Mouse (Mus musculus) G1E (cell line): Measurements from ENCODE around the gene St3gal4.

ENCODE experiments used
- CTCF ChIP-seq: IDR thresholded peaks from 2 replicates; pipeline ENCODE4 v1.5.1; 2012; ENCODE audit warnings: low read depth, low read length, inconsistent platforms, mixed read lengths
- GATA1 ChIP-seq: IDR thresholded peaks from 2 replicates; pipeline ENCODE4 v1.6.1; 2012; ENCODE audit warnings: borderline replicate concordance, low read length, inconsistent platforms, mixed read lengths
- GATA2 ChIP-seq: IDR thresholded peaks from 2 replicates; pipeline ENCODE4 v1.6.1; 2012; ENCODE audit warnings: low read depth, low read length, inconsistent platforms, borderline replicate concordance
- POLR2AphosphoS5 ChIP-seq: IDR thresholded peaks from 2 replicates; pipeline ENCODE4 v1.6.1; 2012; ENCODE audit warnings: low read depth, low read length, inconsistent platforms; ENCODE audit not compliant: insufficient replicate concordance
- TAL1 ChIP-seq: conservative IDR thresholded peaks from 2 replicates; pipeline ENCODE4 v1.6.1; 2012; ENCODE audit warnings: low read depth, low read length, inconsistent platforms, mixed read lengths

DNA sequence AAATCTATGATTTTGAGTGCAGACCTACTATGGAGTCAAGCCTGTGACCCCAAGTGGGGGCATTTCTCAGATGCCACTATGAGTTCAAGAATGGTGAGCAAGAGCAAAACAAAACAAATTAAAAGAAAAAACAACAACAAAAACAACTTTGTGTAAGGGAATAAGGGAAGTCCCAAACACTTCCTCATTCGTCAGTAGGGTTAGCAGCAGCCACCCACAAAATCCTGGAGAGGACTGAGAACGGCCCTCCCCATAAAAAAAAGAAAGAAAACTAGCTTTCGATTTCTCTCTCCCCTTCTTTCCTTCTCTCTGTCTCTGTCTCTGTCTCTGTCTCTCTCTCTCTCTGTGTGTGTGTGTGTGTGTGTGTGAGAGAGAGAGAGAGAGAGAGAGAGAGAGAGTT is 62.5 kb downstream of the St3gal4 start:
- TF ChIP-seq CTCF (no peak), GATA1 (no peak), POLR2AphosphoS5 (no peak), TAL1 (no peak), GATA2 (no peak)
